Mouse (Mus musculus) intestine, postnatal 0 days (tissue): ENCODE data around the gene Plekha8. TPM values are rescaled to one million over a fixed set of nuclear protein-coding genes. Genes with fewer than 3 reads are reported as not detected.

Source experiments
- ATAC-seq: fragments of 200-750 bp; cut with Nextera tagmentation; 2 replicates; pipeline ENCODE4 v1.8.0; 2017; ENCODE audit warnings: mild to moderate bottlenecking, moderate TSS enrichment, moderate library complexity
- H3K27ac ChIP-seq: fragments of 300-500 bp; sonication (generic); 2 replicates; pipeline ENCODE4 v1.5.1; 2014; ENCODE audit warnings: mild to moderate bottlenecking, low read depth, low read length, moderate library complexity
- H3K27me3 ChIP-seq: fragments of 300-500 bp; sonication (generic); replicated peaks from 2 replicates; pipeline ENCODE4 v1.6.1; 2014; ENCODE audit warnings: low read length, mixed read lengths; ENCODE audit not compliant: control insufficient read depth, insufficient read depth
- H3K36me3 ChIP-seq: fragments of 300-500 bp; sonication (generic); 2 replicates; pipeline ENCODE4 v1.6.1; 2014; ENCODE audit warnings: mild to moderate bottlenecking, moderate library complexity; ENCODE audit not compliant: control insufficient read depth, insufficient read depth
- H3K4me1 ChIP-seq: fragments of 300-500 bp; sonication (generic); replicated peaks from 2 replicates; pipeline ENCODE4 v1.6.1; 2014; ENCODE audit warnings: antibody characterized with exemption, low read length, mixed read lengths; ENCODE audit not compliant: control insufficient read depth, insufficient read depth
- H3K4me2 ChIP-seq: fragments of 300-500 bp; sonication (generic); replicated peaks from 2 replicates; pipeline ENCODE4 v1.6.1; 2014; ENCODE audit warnings: low read depth, mild to moderate bottlenecking, moderate library complexity
- H3K4me3 ChIP-seq: fragments of 300-500 bp; sonication (generic); 2 replicates; pipeline ENCODE4 v1.5.1; 2014; ENCODE audit warnings: low read depth, low read length
- H3K9ac ChIP-seq: fragments of 300-500 bp; sonication (generic); 2 replicates; pipeline ENCODE4 v1.6.1; 2014; ENCODE audit warnings: mild to moderate bottlenecking, low read depth, low read length
- H3K9me3 ChIP-seq: fragments of 300-500 bp; sonication (generic); 2 replicates; pipeline ENCODE4 v1.6.1; 2016; ENCODE audit warnings: mixed run types; ENCODE audit not compliant: control insufficient read depth
- CTCF ChIP-seq: sonication (generic); IDR thresholded peaks from 2 replicates; pipeline ENCODE4 v1.5.1; 2016; ENCODE audit warnings: low read depth, mild to moderate bottlenecking, control low read depth, antibody characterized with exemption, moderate library complexity
- WGBS: fragments of 180-500 bp; shearing (Covaris S2); extraction: QIAGEN DNeasy Blood & Tissue Kit; methylation state at CpG from one replicate; pipeline ENCODE4 v1.1.7; 2014; 5-methylcytosine and 5-hydroxymethylcytosine counted together
- polyA plus RNA-seq: library from polyadenylated mRNA; unstranded; fragments of >200 nt; fragmentation: Nextera tagmentation; extraction: Ambion mirVana; gene quantifications from 2 replicates; pipeline ENCODE4 v1.2.1, GENCODE M21; 2015

Gene Plekha8
- polyA plus RNA-seq, 1 experiment from 2014 or later: 9.0 TPM

GRCm38 (mm10) chr6:54688467-54689323 is 93.8 kb downstream of the Plekha8 start:
- Histone ChIP-seq H3K27ac (no peak overlapping the region), H3K9me3 (no peaks in the 10 kb centered on the region), H3K4me2 (no peak overlapping the region), H3K4me1 (no peaks in the 10 kb centered on the region), H3K27me3 (no peaks in the 10 kb centered on the region), H3K4me3 (no peak overlapping the region), H3K36me3 (no peaks in the 10 kb centered on the region), H3K9ac (no peak overlapping the region)
- no peak for TF ChIP-seq CTCF
- no peak for ATAC-seq
- 78% methylated on average over 18 of the region's 18 CpGs for WGBS

- no peaks in the 10 kb centered on the region for H3K9me3 ChIP-seq
- H3K27me3 ChIP-seq: no peaks in the 10 kb centered on the region
- H3K4me1 ChIP-seq: no peaks in the 10 kb centered on the region
- no peak overlapping the region for H3K4me3 ChIP-seq
- H3K4me2 ChIP-seq: no peak overlapping the region
- ATAC-seq: no peak
- 84% methylated on average over 7 of the region's 7 CpGs for WGBS
- TF ChIP-seq CTCF: no peak
- H3K27ac ChIP-seq: no peak overlapping the region
- no peaks in the 10 kb centered on the region for H3K36me3 ChIP-seq
- no peak overlapping the region for H3K9ac ChIP-seq
Observed at GRCm38 (mm10) chr6:54689686-54690085, 94.8 kb downstream of the Plekha8 start.

- Histone ChIP-seq H3K27ac (no peak overlapping the region), H3K4me3 (no peak overlapping the region), H3K4me1 (no peaks in the 10 kb centered on the region), H3K27me3 (no peaks in the 10 kb centered on the region), H3K9ac (no peak overlapping the region), H3K36me3 (no peaks in the 10 kb centered on the region), H3K4me2 (no peak overlapping the region), H3K9me3 (no peaks in the 10 kb centered on the region)
- ATAC-seq: no peak
- no peak for TF ChIP-seq CTCF
- 84% methylated on average over 13 of the region's 13 CpGs for WGBS
Observed at GRCm38 (mm10) chr6:54690838-54691237, 95.9 kb downstream of the Plekha8 start.

GRCm38 (mm10) chr6:54691368-54692116 is 96.6 kb downstream of the Plekha8 start:
- no peak overlapping the region for H3K4me2 ChIP-seq
- H3K27ac ChIP-seq: no peak overlapping the region
- H3K4me1 ChIP-seq: no peaks in the 10 kb centered on the region
- H3K9ac ChIP-seq: no peak overlapping the region
- 68% methylated on average over 14 of the region's 14 CpGs for WGBS
- H3K4me3 ChIP-seq: no peak overlapping the region
- no peaks in the 10 kb centered on the region for H3K36me3 ChIP-seq
- no peak for TF ChIP-seq CTCF
- no peaks in the 10 kb centered on the region for H3K27me3 ChIP-seq
- no peak for ATAC-seq
- H3K9me3 ChIP-seq: no peaks in the 10 kb centered on the region

GRCm38 (mm10) chr6:54692201-54692600 is 97.3 kb downstream of the Plekha8 start:
- Histone ChIP-seq H3K9me3 (no peaks in the 10 kb centered on the region), H3K27me3 (no peaks in the 10 kb centered on the region), H3K4me2 (no peak overlapping the region), H3K9ac (no peak overlapping the region), H3K4me3 (no peak overlapping the region), H3K4me1 (no peaks in the 10 kb centered on the region), H3K27ac (no peak overlapping the region), H3K36me3 (no peaks in the 10 kb centered on the region)
- WGBS: 82% methylated on average over 1 of the region's 1 CpGs
- TF ChIP-seq CTCF: no peak
- ATAC-seq: no peak

- H3K9ac ChIP-seq: no peak overlapping the region
- WGBS: 92% methylated on average over 6 of the region's 6 CpGs
- H3K4me2 ChIP-seq: no peak overlapping the region
- no peak overlapping the region for H3K4me3 ChIP-seq
- no peaks in the 10 kb centered on the region for H3K4me1 ChIP-seq
- no peak overlapping the region for H3K27ac ChIP-seq
- no peak for TF ChIP-seq CTCF
- H3K9me3 ChIP-seq: no peaks in the 10 kb centered on the region
- ATAC-seq: no peak
- no peaks in the 10 kb centered on the region for H3K36me3 ChIP-seq
- H3K27me3 ChIP-seq: no peaks in the 10 kb centered on the region
Observed at GRCm38 (mm10) chr6:54693286-54693685, 98.4 kb downstream of the Plekha8 start.

Other genes with a start within 250 kb of the Plekha8 start
- 4.5 and 5.7 TPM in 2 replicates for gene Wipf3, start 165.5 kb upstream of the Plekha8 start, polyA plus RNA-seq
- gene Scrn1, start 28.6 kb upstream of the Plekha8 start, polyA plus RNA-seq: 2.5 and 4.4 TPM in 2 replicates
- 8.4 and 8.7 TPM in 2 replicates for gene Fkbp14, start 2.2 kb downstream of the Plekha8 start, polyA plus RNA-seq
- gene Mturn, start 86.5 kb downstream of the Plekha8 start, polyA plus RNA-seq: 2.5 and 3.2 TPM in 2 replicates
- 7.8 and 8.5 TPM in 2 replicates for gene Znrf2, start 221.8 kb downstream of the Plekha8 start, polyA plus RNA-seq